Mouse (Mus musculus) heart, embryonic 15.5 days (tissue): ENCODE results near the gene Cd5. TPM values are rescaled to one million over a fixed set of nuclear protein-coding genes. Genes with fewer than 3 reads are reported as not detected.

ENCODE experiments used
- ATAC-seq: fragments of 200-750 bp; cut with Nextera tagmentation; replicated peaks from 2 replicates; pipeline ENCODE4 v1.8.0; 2017; ENCODE audit warnings: low read depth, moderate TSS enrichment; ENCODE audit not compliant: insufficient number of reproducible peaks, insufficient read depth, low FRiP score
- H3K27ac ChIP-seq: fragments of 300-500 bp; sonication (generic); 2 replicates; pipeline ENCODE4 v1.5.1; 2015; ENCODE audit warnings: mild to moderate bottlenecking, inconsistent platforms
- H3K27me3 ChIP-seq: fragments of 300-500 bp; sonication (generic); 2 replicates; pipeline ENCODE4 v1.6.1; 2015; ENCODE audit warnings: inconsistent platforms
- H3K36me3 ChIP-seq: fragments of 300-500 bp; sonication (generic); 2 replicates; pipeline ENCODE4 v1.6.1; 2015; ENCODE audit warnings: mild to moderate bottlenecking, inconsistent platforms
- H3K4me1 ChIP-seq: fragments of 300-500 bp; sonication (generic); replicated peaks from 2 replicates; pipeline ENCODE4 v1.6.1; 2015; ENCODE audit warnings: inconsistent platforms
- H3K4me2 ChIP-seq: fragments of 300-500 bp; sonication (generic); 2 replicates; pipeline ENCODE4 v1.6.1; 2015; ENCODE audit warnings: inconsistent platforms, mild to moderate bottlenecking, moderate library complexity
- H3K4me3 ChIP-seq: fragments of 300-500 bp; sonication (generic); 2 replicates; pipeline ENCODE4 v1.5.1; 2015; ENCODE audit warnings: mild to moderate bottlenecking, inconsistent platforms
- H3K9ac ChIP-seq: fragments of 300-500 bp; sonication (generic); 2 replicates; pipeline ENCODE4 v1.6.1; 2015; ENCODE audit warnings: mild to moderate bottlenecking, inconsistent platforms
- H3K9me3 ChIP-seq: fragments of 300-500 bp; sonication (generic); replicated peaks from 2 replicates; pipeline ENCODE4 v1.6.1; 2016; ENCODE audit warnings: inconsistent platforms
- WGBS: fragments of 180-500 bp; shearing (Covaris S2); methylation state at CpG from one replicate; pipeline ENCODE4 v1.1.7; 2015; ENCODE audit warnings: mixed read lengths; 5-methylcytosine and 5-hydroxymethylcytosine counted together
- polyA plus RNA-seq: library from polyadenylated mRNA; unstranded; fragments of >200 nt; fragmentation: Nextera tagmentation; extraction: Ambion mirVana; gene quantifications from 2 replicates; pipeline ENCODE4 v1.2.1, GENCODE M21; 2015

Cd5 gene
- polyA plus RNA-seq, 1 experiment from 2014 or later, result 0.53 TPM

DNA sequence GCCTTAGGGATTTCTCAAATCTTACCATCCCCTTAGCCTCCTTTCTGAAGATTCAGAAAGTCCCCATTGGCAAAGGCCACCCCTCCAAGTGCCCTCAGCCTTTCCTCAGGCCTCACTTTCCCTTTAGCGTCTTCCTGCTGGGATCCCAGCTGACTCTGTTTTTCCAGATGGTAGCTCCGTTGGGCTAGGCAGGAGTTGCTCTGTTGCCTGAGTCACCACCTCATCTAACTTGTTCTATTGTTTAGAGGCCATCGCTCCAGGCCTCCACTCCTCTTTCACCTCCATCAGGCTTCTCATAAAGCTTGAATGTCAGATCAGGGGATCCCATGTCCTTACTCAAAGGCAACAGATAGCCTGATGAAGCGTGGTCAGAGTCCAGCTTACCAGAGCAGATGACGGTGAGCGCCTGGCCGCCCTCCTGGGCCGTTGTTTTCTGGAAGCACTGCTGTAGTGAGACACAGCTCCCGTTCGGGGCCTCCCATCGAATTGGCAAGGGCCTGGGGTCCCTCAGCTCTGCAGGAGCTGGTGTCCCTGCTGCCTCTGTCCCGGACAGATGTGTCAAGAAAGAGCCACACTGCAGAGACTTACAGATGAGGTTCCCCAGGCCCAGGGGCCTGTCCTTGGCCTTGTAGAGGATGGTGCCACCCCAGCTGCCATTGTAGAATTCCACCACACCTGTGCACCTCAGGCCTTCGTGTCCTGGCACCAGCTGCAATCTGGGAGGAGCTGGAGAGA is 14.0 kb downstream of the Cd5 start:
- Histone ChIP-seq H3K27ac (no peak overlapping the region), H3K4me3 (no peak overlapping the region), H3K4me2 (no peak overlapping the region), H3K9ac (no peak overlapping the region), H3K27me3 (no peaks in the 10 kb centered on the region), H3K9me3 (no peaks in the 10 kb centered on the region), H3K36me3 (no peaks in the 10 kb centered on the region), H3K4me1 (peaks cover 21% of the 10 kb centered on the region)
- no peak for ATAC-seq
- 70% methylated on average over 13 of the region's 13 CpGs for WGBS

DNA sequence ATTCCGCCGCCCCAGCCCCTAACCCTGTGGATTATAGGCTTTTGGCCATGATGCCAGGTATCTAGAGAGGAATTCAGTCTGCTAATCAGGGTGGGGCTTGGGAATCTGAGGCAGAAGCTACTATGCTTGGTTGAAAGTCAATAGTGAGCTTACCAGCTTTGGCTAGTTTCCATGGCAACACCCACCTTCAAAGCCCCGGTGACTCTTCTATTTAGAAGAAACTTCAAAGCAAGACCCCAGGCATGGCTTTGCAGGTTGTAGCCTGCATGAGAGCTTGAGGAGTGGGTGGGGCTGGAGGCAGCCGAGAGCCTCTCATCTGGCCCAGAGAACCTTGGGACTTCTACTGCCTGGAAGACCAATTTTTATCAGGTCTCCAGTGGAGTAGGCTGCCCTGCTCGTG is 15.2 kb downstream of the Cd5 start:
- Histone ChIP-seq H3K9ac (no peak overlapping the region), H3K27ac (no peak overlapping the region), H3K4me3 (no peak overlapping the region), H3K9me3 (no peaks in the 10 kb centered on the region), H3K4me1 (peaks cover 23% of the 10 kb centered on the region), H3K4me2 (no peak overlapping the region), H3K36me3 (no peaks in the 10 kb centered on the region), H3K27me3 (no peaks in the 10 kb centered on the region)
- ATAC-seq, result no peak
- WGBS, result 54% methylated on average over 5 of the region's 5 CpGs

DNA sequence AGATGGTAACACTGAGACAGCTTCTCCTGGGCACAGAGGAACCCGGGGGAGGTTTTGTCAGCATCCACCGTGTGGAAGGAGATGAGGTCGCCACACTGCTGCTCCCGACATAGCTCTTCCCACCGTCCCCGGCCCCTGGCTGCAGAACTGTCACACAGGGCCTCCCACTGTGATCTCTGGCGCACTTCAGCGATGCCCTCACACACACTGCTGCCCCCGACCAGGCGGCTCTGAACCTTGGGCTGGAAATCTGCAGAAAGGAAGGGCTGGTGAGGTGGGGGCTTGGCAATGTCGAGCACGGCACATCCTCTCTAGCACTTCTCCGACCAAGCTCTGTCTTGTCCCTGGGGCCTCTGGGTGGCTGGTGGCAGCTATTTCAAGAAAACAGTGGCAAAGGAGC is 15.7 kb downstream of the Cd5 start:
- ATAC-seq, result no peak
- Histone ChIP-seq H3K4me1 (peaks cover 27% of the 10 kb centered on the region), H3K36me3 (no peaks in the 10 kb centered on the region), H3K4me2 (0 out of 2 replicates have a peak overlapping the region, but pooled peaks have one; percentile 4), H3K27me3 (no peaks in the 10 kb centered on the region), H3K4me3 (no peak overlapping the region), H3K27ac (no peak overlapping the region), H3K9ac (no peak overlapping the region), H3K9me3 (no peaks in the 10 kb centered on the region)
- 18% methylated on average over 13 of the region's 13 CpGs for WGBS

DNA sequence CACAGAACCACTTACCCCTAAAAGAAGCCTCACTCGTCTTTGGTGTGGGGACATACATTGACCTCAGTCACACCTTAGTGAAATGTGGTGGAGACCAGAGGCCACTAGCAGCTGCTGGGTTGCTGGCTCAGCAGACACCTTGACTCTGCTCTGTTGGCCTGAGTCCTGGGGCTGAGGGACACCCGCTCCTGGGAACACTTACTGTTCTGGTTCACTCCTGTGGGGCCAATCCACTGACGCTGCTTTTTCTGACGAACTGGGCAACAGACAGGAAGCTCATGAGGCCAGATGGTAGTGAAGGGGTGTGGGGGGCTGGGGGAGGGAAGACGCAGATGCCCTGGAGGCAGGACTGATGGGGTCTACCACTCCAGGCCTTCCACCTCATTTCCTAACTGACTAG is 17.7 kb downstream of the Cd5 start:
- no peaks in the 10 kb centered on the region for H3K36me3 ChIP-seq
- no peaks in the 10 kb centered on the region for H3K27me3 ChIP-seq
- no peaks in the 10 kb centered on the region for H3K9me3 ChIP-seq
- H3K4me2 ChIP-seq, result no peak overlapping the region
- no peak overlapping the region for H3K9ac ChIP-seq
- H3K27ac ChIP-seq, result no peak overlapping the region
- ATAC-seq, result no peak
- H3K4me1 ChIP-seq, result peaks cover 31% of the 10 kb centered on the region
- H3K4me3 ChIP-seq, result no peak overlapping the region
- 44% methylated on average over 5 of the region's 5 CpGs for WGBS

DNA sequence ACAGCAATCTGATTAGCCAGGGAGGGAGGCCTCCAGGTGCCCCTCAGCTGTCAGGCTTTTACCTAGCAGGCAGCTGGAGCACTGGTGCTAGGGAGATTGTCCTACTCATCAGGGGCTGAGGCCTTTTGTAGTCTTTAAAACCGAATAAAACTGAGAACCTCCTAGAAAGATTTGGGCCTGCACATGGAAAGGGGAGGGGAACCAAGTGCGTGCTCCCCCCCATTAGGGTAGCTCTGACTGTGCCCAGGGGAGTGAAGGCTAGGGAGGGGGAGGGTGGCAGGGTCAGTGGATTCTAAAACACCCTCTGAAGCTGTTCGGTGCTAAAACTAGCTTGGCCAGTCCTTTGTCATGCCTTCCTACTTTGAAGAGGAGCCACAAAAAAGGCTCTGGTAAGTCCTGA is 18.3 kb downstream of the Cd5 start:
- peak overlapping the region; percentile 7; the same call in 1 of the 2 replicates for H3K27ac ChIP-seq
- H3K36me3 ChIP-seq, result no peaks in the 10 kb centered on the region
- H3K27me3 ChIP-seq, result no peaks in the 10 kb centered on the region
- no peak for ATAC-seq
- H3K4me2 ChIP-seq, result no peak overlapping the region
- no peak overlapping the region for H3K9ac ChIP-seq
- no peaks in the 10 kb centered on the region for H3K9me3 ChIP-seq
- 32% methylated on average over 3 of the region's 3 CpGs for WGBS
- no peak overlapping the region for H3K4me3 ChIP-seq
- H3K4me1 ChIP-seq, result peaks cover 31% of the 10 kb centered on the region

DNA sequence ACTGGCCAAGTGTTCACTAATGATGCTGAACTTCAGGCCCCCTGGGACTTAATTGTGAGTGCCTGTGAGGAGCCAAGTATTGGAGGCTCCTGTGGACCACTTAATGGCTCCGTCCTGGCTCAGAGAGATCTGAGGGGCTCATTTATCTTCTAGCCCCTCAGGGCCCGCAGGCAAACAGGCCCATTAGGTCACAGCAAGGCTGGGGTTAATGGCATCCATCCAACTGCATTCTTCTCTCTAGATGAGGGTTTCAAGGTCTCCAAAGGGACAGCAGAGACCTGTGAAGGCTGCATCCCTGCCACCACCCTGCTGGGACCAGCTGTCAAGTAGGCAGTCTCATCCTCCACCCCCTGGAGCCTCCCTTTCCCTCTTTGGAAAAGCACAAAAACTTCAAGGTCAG is 19.1 kb downstream of the Cd5 start:
- no peak overlapping the region for H3K4me2 ChIP-seq
- no peaks in the 10 kb centered on the region for H3K27me3 ChIP-seq
- ATAC-seq, result no peak
- H3K4me1 ChIP-seq, result peaks cover 31% of the 10 kb centered on the region
- no peaks in the 10 kb centered on the region for H3K36me3 ChIP-seq
- H3K9ac ChIP-seq, result no peak overlapping the region
- no peaks in the 10 kb centered on the region for H3K9me3 ChIP-seq
- 49% methylated on average over 2 of the region's 2 CpGs for WGBS
- no peak overlapping the region for H3K4me3 ChIP-seq
- 0 out of 2 replicates have a peak overlapping the region, but pooled peaks have one; percentile 7 for H3K27ac ChIP-seq

DNA sequence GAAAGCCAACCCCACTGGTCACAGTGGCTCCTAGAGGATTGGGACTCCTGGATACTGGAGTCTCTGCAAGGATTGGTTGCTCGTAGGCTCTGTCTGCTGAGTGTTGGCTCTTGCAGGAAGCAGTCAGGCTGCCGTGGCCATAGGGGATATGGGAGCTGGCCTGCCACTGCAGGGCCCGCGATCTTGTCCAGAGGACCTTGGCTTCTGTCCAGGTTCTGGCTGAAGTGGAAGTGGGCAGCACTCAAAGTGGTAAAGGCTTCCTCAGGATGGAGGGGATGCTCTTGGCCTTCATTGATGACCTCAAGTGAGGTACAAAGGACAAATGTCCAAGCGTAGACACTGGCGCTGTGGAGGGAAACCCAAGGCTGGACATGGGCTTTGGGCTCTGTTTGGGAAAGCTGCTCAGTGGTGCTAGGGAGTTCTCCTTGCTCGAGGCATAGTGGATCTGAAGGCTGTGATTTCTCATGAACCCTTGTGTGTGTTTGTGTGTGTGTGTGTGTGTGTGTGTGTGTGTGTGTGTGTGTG is 20.5 kb downstream of the Cd5 start:
- Histone ChIP-seq H3K4me3 (no peak overlapping the region), H3K9ac (no peak overlapping the region), H3K9me3 (no peaks in the 10 kb centered on the region), H3K27ac (0 out of 2 replicates have a peak overlapping the region, but pooled peaks have one; percentile 21), H3K4me1 (peaks cover 29% of the 10 kb centered on the region), H3K27me3 (no peaks in the 10 kb centered on the region), H3K36me3 (peaks cover 12% of the 10 kb centered on the region; the same call in 1 of the 2 replicates), H3K4me2 (no peak overlapping the region)
- ATAC-seq, result no peak
- WGBS, result 43% methylated on average over 7 of the region's 7 CpGs

DNA sequence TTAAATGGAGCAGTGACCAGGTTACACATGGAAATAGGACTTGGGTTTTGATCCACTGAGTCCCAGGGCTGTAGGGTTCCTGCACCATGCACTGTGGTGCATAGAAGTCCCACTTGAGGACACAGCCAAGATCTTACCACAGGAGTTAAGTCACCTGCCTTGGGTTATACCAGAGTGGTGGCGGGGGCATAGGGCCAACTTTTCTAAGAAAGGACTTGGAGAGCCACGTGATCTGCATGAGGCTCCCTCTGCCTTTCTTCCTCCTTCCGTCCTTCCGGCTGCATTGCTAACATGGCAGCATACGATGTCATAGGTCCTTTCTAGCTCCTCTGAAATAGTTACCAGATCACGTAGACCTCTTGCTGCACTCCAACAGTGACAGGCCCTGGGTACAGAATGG is 23.3 kb downstream of the Cd5 start:
- ATAC-seq, result no peak
- no peak overlapping the region for H3K9ac ChIP-seq
- H3K4me3 ChIP-seq, result no peak overlapping the region
- H3K4me1 ChIP-seq, result peaks cover 21% of the 10 kb centered on the region
- H3K27me3 ChIP-seq, result no peaks in the 10 kb centered on the region
- H3K9me3 ChIP-seq, result no peaks in the 10 kb centered on the region
- H3K4me2 ChIP-seq, result no peak overlapping the region
- peaks cover 38% of the 10 kb centered on the region for H3K36me3 ChIP-seq
- no peak overlapping the region for H3K27ac ChIP-seq
- 80% methylated on average over 6 of the region's 6 CpGs for WGBS

DNA sequence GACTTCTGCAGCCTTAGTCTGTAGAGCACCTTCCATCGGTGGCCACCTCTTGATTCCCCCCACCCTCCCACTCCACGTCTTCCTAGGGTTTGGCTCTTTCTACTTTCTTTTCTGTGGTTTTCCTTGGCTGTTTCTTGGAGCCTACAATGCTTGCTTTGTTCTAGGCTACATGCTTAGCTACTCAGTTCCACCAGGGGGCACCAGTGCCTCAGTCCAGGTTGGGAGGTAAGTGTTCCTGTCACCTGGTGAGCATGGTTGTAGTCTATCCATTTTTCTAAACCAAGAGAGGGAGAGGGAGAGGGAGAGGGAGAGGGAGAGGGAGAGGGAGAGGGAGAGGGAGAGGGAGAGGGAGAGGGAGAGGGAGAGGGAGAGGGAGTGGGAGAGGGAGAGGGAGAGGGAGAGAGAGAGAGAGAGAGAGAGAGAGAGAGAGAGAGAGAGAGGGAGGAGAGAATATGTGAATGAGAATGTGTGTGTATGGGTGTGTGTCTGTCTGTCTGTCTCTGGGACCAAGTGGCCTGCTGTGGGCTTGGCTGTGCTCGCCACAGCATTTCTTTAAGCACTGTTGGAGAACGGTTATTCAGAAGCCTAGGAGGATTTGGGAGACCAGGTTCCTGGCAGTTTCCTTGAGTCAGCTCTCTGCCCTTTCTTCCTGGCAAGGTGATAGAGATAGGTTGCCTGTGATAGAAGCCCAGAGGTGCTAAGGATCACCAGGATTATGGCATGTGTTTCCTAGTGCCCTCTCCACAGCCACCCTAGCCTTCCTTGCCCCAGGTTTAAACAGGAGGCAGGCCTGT is 23.9 kb downstream of the Cd5 start:
- no peak overlapping the region for H3K4me3 ChIP-seq
- WGBS, result 41% methylated on average over 4 of the region's 4 CpGs
- H3K27me3 ChIP-seq, result no peaks in the 10 kb centered on the region
- no peak overlapping the region for H3K4me2 ChIP-seq
- H3K4me1 ChIP-seq, result peaks cover 21% of the 10 kb centered on the region
- ATAC-seq, result no peak
- no peak overlapping the region for H3K27ac ChIP-seq
- H3K9ac ChIP-seq, result no peak overlapping the region
- H3K9me3 ChIP-seq, result no peaks in the 10 kb centered on the region
- H3K36me3 ChIP-seq, result peaks cover 38% of the 10 kb centered on the region

DNA sequence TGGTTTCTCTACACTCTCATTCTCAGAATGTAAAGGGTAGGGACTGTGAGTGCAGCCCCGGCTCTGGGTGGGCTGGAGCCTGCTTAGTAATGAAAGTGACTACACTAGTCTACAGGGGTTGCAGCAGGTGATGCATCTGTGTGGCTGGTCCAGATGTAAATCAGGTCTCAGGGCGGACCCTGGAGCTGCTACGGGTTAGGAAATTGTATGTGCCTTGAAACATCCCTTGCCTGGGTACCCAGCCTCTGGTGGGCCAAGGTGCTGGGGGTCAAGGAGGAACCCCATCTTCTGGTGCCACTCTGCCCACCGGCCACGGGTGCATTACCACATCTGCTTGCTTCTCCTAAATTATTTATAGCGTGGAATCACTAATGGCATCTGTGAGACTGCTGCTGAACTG is 24.6 kb downstream of the Cd5 start:
- Histone ChIP-seq H3K4me2 (no peak overlapping the region), H3K36me3 (peaks cover 38% of the 10 kb centered on the region), H3K4me1 (peaks cover 24% of the 10 kb centered on the region), H3K4me3 (no peak overlapping the region), H3K9ac (no peak overlapping the region), H3K9me3 (no peaks in the 10 kb centered on the region), H3K27me3 (no peaks in the 10 kb centered on the region), H3K27ac (no peak overlapping the region)
- WGBS, result 79% methylated on average over 6 of the region's 6 CpGs
- no peak for ATAC-seq

DNA sequence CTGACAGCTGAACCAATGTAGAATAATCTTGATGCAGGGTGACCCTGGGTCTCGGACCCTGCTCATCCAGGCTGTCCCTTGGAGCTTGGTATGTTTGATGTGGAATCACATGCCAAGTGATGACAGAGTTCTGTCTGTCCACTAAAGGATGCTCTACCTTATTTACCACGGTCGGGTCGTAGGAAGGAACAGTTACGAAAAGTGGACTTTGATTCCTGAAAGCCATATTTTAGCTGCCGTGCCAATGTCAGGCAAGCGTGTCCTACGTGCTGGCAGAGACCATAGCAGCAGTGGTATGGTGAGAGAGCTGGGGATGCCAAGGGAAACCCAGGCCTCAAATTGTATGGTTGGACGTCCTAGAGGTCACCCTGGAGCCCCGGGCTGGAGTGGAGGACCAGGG is 25.3 kb downstream of the Cd5 start:
- WGBS, result 88% methylated on average over 10 of the region's 10 CpGs
- Histone ChIP-seq H3K4me2 (no peak overlapping the region), H3K4me1 (peaks cover 31% of the 10 kb centered on the region), H3K27me3 (no peaks in the 10 kb centered on the region), H3K36me3 (peaks cover 38% of the 10 kb centered on the region), H3K4me3 (no peak overlapping the region), H3K9me3 (no peaks in the 10 kb centered on the region), H3K27ac (no peak overlapping the region), H3K9ac (no peak overlapping the region)
- ATAC-seq, result no peak
